Mouse (Mus musculus) kidney, adult 8-10 months (tissue): ENCODE results near the gene Slain2.
"Not testable (repeated sequence)": the region's sequence is repeated elsewhere in the genome, so short reads cannot be mapped to it uniquely, and the experiment has no call there.

ENCODE experiments used
- DNase-seq, 2 experiments: peaks; one replicate each; pipeline ENCODE4 v3.0.0; 2022

The Slain2 gene

GRCm38 (mm10) chr5:72901866-72902265, 12.2 kb upstream of the Slain2 start:
- DNase-seq, result no peak

- no peak for DNase-seq
Measured at GRCm38 (mm10) chr5:72902312-72902711, 11.8 kb upstream of the Slain2 start.

DNA sequence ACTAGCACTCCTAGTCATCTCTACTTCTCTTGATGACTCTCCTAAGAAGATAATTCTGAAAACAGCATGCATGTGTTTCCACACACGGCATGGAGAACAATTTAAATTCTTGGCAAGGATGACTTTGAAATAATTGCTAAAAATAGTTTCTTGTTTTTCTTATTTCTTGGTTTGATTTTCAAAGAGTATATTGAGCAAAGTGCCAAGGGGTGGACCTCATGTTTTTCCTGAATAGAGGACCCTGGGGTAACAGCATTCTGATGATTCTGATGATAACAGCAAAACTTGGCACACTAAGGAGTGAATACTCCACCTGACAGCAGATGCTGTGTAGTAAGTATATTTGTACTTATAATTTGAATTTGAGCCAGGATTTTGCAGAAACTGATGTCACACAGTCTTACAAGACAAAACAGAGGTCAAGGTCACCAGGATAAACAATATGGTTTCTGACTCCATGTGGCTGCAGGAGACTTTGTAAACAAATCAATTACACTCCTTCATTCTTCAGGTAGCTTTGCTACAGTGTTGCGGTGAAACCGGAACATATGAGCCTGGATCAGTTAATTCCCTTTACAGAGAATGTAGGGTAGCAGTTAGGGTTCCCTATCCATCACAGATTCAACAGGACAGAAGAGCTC, 11.1 kb upstream of the Slain2 start:
- DNase-seq, result no peak

GRCm38 (mm10) chr5:72904903-72905790, 9.0 kb upstream of the Slain2 start:
- no peak for DNase-seq

- no peak for DNase-seq
Measured at GRCm38 (mm10) chr5:72907402-72907801, 6.7 kb upstream of the Slain2 start.

DNA sequence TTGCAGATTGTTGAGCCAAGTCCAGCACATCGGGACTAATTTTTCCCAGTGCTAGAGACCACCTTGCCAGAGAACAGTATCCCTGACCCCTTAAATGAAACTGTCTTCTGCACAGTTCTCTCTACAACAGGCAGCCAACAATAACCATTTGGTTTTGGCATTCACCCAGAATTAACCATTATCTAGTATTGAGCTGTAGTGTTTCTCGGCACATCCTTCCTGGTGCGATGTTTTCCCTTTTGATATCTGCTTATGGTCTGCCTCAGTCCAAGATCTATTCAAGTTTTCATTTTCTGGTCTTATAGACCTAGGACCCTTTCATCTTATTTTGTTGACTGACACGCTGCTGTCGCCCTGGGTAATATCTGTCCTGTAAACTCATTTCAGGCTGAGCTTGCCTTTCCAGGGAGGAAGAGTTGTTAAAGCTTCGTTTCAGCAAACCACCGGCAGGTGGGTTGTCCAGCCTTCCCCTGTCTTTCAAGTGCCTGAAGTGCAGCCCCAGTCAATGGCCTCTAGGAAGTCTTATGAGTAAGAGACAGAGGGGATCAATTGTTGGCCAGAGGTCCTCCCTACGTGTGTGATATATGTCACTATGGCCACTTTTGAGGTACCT, 5.7 kb upstream of the Slain2 start:
- no peak for DNase-seq

DNA sequence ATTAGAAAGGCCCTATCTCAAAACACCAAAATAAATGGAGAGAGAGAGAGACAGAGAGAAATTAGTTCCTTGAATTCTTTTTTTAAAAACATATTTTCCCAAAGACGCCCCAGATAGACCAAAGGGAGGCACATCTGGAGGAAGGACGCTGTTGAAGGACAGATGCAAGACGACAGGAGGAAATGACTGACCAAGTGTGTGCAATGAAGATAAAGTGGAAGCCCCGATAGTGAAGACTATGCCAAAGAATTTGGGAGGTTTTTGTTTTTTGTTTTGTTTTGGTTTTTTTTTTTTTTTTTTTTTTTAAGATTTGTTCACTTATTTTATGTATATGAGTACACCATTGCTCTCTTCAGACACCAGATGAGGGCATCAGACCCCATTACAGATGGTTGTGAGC, 4.7 kb upstream of the Slain2 start:
- DNase-seq, result no peak

- DNase-seq, result no peak
Measured at GRCm38 (mm10) chr5:72910373-72910772, 3.7 kb upstream of the Slain2 start.

DNA sequence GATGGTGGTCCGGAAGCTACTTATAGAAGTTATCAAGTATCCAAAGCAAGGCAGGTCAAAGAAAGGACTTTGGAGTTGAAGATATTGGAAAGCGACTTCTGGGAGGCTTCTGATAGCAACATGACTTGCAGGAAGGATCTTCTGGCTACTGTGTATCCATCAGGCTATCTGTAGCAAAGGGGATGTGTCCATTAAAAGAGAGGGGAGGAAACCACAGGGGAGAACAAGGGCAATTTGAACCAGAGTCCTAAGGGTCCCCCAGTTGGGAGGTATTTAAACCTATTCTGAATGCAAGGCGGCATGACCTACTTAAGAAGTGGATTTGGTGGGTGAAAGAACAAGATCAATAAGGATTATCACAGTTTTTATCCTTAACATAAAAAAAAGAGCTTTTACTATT, 2.8 kb upstream of the Slain2 start:
- DNase-seq, result no peak

GRCm38 (mm10) chr5:72914633-72915561, 793 bp downstream of the Slain2 start:
- no peak for DNase-seq

DNA sequence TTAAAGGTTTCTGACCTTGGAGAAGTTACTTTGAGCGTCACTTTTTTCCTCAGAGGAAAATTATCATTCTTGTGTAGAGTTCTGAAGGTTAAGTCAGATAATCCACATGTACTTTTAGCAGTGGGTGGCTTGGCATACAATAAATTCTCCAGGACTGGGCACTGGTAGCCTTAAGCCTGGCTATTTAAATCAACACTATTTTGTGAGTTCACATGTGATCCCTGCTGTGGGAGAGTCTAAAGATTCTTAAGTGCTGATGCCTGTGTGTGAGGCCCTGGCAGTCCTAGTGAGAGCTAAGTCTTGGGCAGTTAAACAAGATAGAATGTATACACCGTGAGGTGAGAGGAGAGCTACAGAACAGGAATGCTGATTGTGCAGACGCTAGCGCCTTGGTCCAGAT, 1.9 kb downstream of the Slain2 start:
- no peak for DNase-seq

- DNase-seq, result no peak
Measured at GRCm38 (mm10) chr5:72916851-72917250, 2.7 kb downstream of the Slain2 start.

- DNase-seq, result no peak
Measured at GRCm38 (mm10) chr5:72920416-72920815, 6.3 kb downstream of the Slain2 start.

DNA sequence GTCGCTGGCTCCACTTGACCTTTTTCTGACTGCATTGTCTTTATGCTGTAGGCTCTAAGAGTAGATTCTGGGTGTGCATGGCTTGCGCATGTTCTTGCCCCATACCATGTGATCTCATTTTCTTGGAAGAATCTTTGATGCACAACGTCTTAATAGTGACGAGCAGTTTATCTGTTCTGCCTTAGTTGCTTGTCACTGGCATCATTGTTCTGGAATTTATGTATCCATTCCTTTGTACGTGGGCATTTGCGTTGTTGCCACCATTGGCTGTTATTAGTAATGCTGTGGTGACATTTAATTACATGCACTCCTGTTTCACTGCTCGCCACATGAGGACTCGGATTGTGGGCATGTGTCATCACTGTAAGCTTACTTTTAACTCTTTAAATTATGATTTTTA, 7.1 kb downstream of the Slain2 start:
- DNase-seq, result no peak

DNA sequence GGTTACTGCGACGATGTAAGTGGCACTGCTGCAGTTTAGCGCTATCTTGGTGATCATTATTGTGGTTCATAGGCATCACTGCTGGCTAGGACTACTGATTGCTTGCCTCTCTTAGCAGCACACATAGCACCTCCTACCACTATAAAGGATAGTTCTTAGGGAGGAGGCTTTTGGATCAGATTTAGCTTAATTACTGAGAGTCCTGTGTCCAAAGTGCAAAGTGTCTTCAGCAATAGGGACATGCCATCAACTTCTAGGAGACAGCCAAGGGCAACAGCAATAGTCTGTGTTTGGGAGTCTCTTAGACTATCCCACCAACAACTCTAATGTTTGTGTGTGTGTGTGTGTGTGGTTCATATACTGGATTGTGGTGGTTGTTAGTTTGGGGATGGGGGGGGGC, 8.7 kb downstream of the Slain2 start:
- DNase-seq, result peak in 1 of 2 experiments; percentile 29

- no peak for DNase-seq
Measured at GRCm38 (mm10) chr5:72927074-72927473, 13.0 kb downstream of the Slain2 start.

- no peak for DNase-seq
Measured at GRCm38 (mm10) chr5:72933026-72933675, 19.0 kb downstream of the Slain2 start.

DNA sequence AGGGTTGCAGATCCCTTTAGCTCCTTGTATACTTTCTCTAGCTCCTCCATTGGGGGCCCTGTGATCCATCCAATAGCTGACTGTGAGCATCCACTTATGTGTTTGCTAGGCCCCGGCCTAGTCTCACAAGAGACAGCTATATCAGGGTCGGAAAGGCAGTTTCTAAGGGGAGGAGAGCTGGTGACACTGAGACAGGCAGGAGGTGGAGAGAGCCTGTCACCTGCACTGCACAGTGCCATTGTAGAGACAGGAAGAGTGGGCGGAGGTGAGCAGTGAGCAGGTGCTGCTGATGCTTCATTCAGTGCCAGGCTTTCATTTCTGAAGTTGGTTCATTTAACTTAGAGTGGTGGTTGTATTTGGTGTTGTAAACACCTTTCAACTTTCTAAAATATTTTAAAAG, 24.3 kb downstream of the Slain2 start:
- DNase-seq, result not testable (repeated sequence)

- DNase-seq, result no peak
Measured at GRCm38 (mm10) chr5:72939311-72939710, 25.2 kb downstream of the Slain2 start.

- DNase-seq, result no peak
Measured at GRCm38 (mm10) chr5:72940906-72941432, 26.9 kb downstream of the Slain2 start.

GRCm38 (mm10) chr5:72948136-72948535, 34.0 kb downstream of the Slain2 start:
- DNase-seq, result peak; percentile 53 to 76

DNA sequence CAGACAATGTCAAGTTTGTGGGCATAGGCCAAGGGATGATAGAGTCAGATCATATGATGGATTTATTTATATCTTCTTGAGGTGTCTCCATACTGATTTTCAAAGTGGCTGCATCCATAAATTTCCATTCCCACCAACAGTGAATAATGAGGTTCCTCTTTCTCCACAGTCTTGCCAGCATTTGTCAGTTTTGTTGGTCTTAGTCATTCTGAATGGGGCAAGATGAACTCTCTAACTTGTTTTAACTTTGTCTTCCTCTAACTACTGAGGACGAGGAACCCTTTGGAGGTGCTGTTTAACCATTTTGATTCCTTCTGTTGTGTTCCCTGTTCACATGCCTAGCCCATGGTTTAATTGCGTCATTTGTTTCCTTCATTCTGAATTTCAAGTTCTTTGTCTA, 36.1 kb downstream of the Slain2 start:
- DNase-seq, result no peak
